Mouse (Mus musculus) liver, adult 2 months (tissue): ENCODE data around the gene Macf1. TPM values are rescaled to one million over a fixed set of nuclear protein-coding genes. Genes with fewer than 3 reads are reported as not detected.

Source experiments
- DNase-seq: peaks from one replicate; pipeline ENCODE4 v3.0.0-alpha.2; 2011; ENCODE audit warnings: low read depth, low spot score; ENCODE audit errors: extremely low read depth
- H3K27ac ChIP-seq: fragments of 200-500 bp; replicated peaks from 2 replicates; pipeline ENCODE4 v1.5.1; 2012; ENCODE audit warnings: low read depth, mild to moderate bottlenecking, control low read depth, inconsistent platforms, low read length; ENCODE audit not compliant: insufficient read depth
- H3K27me3 ChIP-seq: fragments of 200-500 bp; 2 replicates; pipeline ENCODE4 v1.6.1; 2012; ENCODE audit warnings: mild to moderate bottlenecking, moderate library complexity, low read length, inconsistent platforms; ENCODE audit not compliant: control insufficient read depth, insufficient read depth
- H3K36me3 ChIP-seq: fragments of 200-500 bp; 2 replicates; pipeline ENCODE4 v1.6.1; 2012; ENCODE audit warnings: low read length, inconsistent platforms; ENCODE audit not compliant: control insufficient read depth, insufficient read depth
- H3K4me1 ChIP-seq: fragments of 200-500 bp; 2 replicates; pipeline ENCODE4 v1.6.1; 2011; ENCODE audit warnings: low read length; ENCODE audit not compliant: control insufficient read depth, insufficient read depth
- H3K4me3 ChIP-seq: fragments of 200-500 bp; 2 replicates; pipeline ENCODE4 v1.5.1; 2011; ENCODE audit warnings: low read depth, mild to moderate bottlenecking, control low read depth, low read length, moderate library complexity; ENCODE audit not compliant: insufficient read depth
- H3K79me2 ChIP-seq: fragments of 200-500 bp; 2 replicates; pipeline ENCODE4 v1.6.1; 2012; ENCODE audit warnings: inconsistent platforms, mild to moderate bottlenecking, low read length, moderate library complexity; ENCODE audit not compliant: control insufficient read depth, insufficient read depth
- H3K9ac ChIP-seq: fragments of 200-500 bp; 2 replicates; pipeline ENCODE4 v1.6.1; 2012; ENCODE audit warnings: low read depth, mild to moderate bottlenecking, control low read depth, inconsistent platforms, low read length
- CTCF ChIP-seq: fragments of 200-500 bp; IDR thresholded peaks from 2 replicates; pipeline ENCODE4 v1.5.1; 2011; ENCODE audit warnings: low read depth, low read length, control low read depth
- POLR2A ChIP-seq: fragments of 200-500 bp; IDR thresholded peaks from 2 replicates; pipeline ENCODE4 v1.6.1; 2011; ENCODE audit warnings: low read length, control low read depth; ENCODE audit not compliant: insufficient read depth; ENCODE audit errors: extremely low read depth
- WGBS: fragments of 180-500 bp; shearing (Covaris S2); methylation state at CpG from one replicate; pipeline ENCODE4 v1.1.7; 2018; 5-methylcytosine and 5-hydroxymethylcytosine counted together
- polyA plus RNA-seq: library from polyadenylated mRNA; depleted of rRNA; stranded (reverse); fragments of >200 nt; gene quantifications from 2 replicates; pipeline ENCODE4 v1.2.3, GENCODE M21; 2012
- total RNA-seq: library from RNA; depleted of rRNA; stranded (reverse); fragments of >200 nt; gene quantifications from 2 replicates; pipeline ENCODE4 v1.2.3, GENCODE M21; 2014

Macf1 gene
- total and polyA plus RNA-seq, 2 experiments, result 16.6 to 70.7 TPM

GRCm38 (mm10) chr4:123343471-123343789, 340.7 kb downstream of the Macf1 start:
- Histone ChIP-seq H3K36me3 (no peaks in the 10 kb centered on the region), H3K27ac (no peak overlapping the region), H3K79me2 (no peaks in the 10 kb centered on the region), H3K4me3 (peak overlapping the region; percentile 68; the same call in 1 of the 2 replicates), H3K27me3 (peaks cover 15% of the 10 kb centered on the region), H3K9ac (no peak overlapping the region), H3K4me1 (peaks cover 2% of the 10 kb centered on the region; the same call in 1 of the 2 replicates)
- TF ChIP-seq POLR2A (no peak), CTCF (no peak)
- 12% methylated on average over 6 of the region's 6 CpGs for WGBS
- no peak for DNase-seq

- WGBS, result 2% methylated on average over 65 of the region's 65 CpGs
- Histone ChIP-seq H3K27me3 (peaks cover 15% of the 10 kb centered on the region), H3K79me2 (no peaks in the 10 kb centered on the region), H3K4me3 (peak within 1 kb of the TSS; percentile 68), H3K9ac (0 out of 2 replicates have a peak within 1 kb of the TSS, but pooled peaks have one; percentile 37), H3K27ac (no peak within 1 kb of the TSS), H3K4me1 (peaks cover 2% of the 10 kb centered on the region; the same call in 1 of the 2 replicates), H3K36me3 (no peaks in the 10 kb centered on the region)
- TF ChIP-seq POLR2A (no peak), CTCF (no peak)
- DNase-seq, result peak; percentile 6
Observed at GRCm38 (mm10) chr4:123342642-123343470, 341.3 kb downstream of the Macf1 start, which contains the start of gene Bmp8a. Gene Bmp8a (minus strand): TSS chr4:123343252.

- DNase-seq, result no peak
- Histone ChIP-seq H3K4me1 (peaks cover 2% of the 10 kb centered on the region; the same call in 1 of the 2 replicates), H3K36me3 (no peaks in the 10 kb centered on the region), H3K79me2 (no peaks in the 10 kb centered on the region), H3K27me3 (peaks cover 15% of the 10 kb centered on the region), H3K27ac (no peak overlapping the region), H3K9ac (0 out of 2 replicates have a peak overlapping the region, but pooled peaks have one; percentile 1), H3K4me3 (peak overlapping the region; percentile 68; the same call in 1 of the 2 replicates)
- TF ChIP-seq POLR2A, result no peak
- no peak for TF ChIP-seq CTCF
- WGBS, result 4% methylated on average over 43 of the region's 43 CpGs
Observed at GRCm38 (mm10) chr4:123342091-123342641, 342.0 kb downstream of the Macf1 start.

- DNase-seq, result no peak
- TF ChIP-seq POLR2A (no peak), CTCF (no peak)
- peaks cover 15% of the 10 kb centered on the region for H3K27me3 ChIP-seq
- H3K36me3 ChIP-seq, result no peaks in the 10 kb centered on the region
- H3K9ac ChIP-seq, result no peak overlapping the region
- no peaks in the 10 kb centered on the region for H3K79me2 ChIP-seq
- no peak overlapping the region for H3K27ac ChIP-seq
- peaks cover 2% of the 10 kb centered on the region; the same call in 1 of the 2 replicates for H3K4me1 ChIP-seq
- no peak overlapping the region for H3K4me3 ChIP-seq
- WGBS, result 85% methylated on average over 5 of the region's 5 CpGs
Observed at GRCm38 (mm10) chr4:123340232-123340631, 343.9 kb downstream of the Macf1 start.

GRCm38 (mm10) chr4:123337693-123338092, 346.5 kb downstream of the Macf1 start:
- no peaks in the 10 kb centered on the region for H3K36me3 ChIP-seq
- TF ChIP-seq CTCF (no peak), POLR2A (no peak)
- H3K4me3 ChIP-seq, result no peak overlapping the region
- H3K27ac ChIP-seq, result no peak overlapping the region
- DNase-seq, result no peak
- peaks cover 2% of the 10 kb centered on the region; the same call in 1 of the 2 replicates for H3K4me1 ChIP-seq
- peaks cover 7% of the 10 kb centered on the region for H3K27me3 ChIP-seq
- no peak overlapping the region for H3K9ac ChIP-seq
- 89% methylated on average over 4 of the region's 4 CpGs for WGBS
- H3K79me2 ChIP-seq, result no peaks in the 10 kb centered on the region
